Mouse (Mus musculus): ENCODE measurements at regions not wholly inside any gene's neighbourhood (a gene's known extent, or its start where the extent isn't known, plus 50 kb on each side); places are given as distances from the start of the nearest gene placed in this dataset.

- no peak for TF ChIP-seq CTCF (IDR thresholded peaks at IDR 0.05; ENCODE audit: borderline replicate concordance, insufficient read depth, low read length)
- TF ChIP-seq POLR2A (IDR thresholded peaks at IDR 0.05; ENCODE audit: low read depth, low read length): no peak
Measured at GRCm38 (mm10) chr4:94407503-94407902, 148.8 kb upstream of the Gm10306 start.
